Comparison of ENCODE assay signal across 11 mouse cellular contexts in the genomic region with DNA sequence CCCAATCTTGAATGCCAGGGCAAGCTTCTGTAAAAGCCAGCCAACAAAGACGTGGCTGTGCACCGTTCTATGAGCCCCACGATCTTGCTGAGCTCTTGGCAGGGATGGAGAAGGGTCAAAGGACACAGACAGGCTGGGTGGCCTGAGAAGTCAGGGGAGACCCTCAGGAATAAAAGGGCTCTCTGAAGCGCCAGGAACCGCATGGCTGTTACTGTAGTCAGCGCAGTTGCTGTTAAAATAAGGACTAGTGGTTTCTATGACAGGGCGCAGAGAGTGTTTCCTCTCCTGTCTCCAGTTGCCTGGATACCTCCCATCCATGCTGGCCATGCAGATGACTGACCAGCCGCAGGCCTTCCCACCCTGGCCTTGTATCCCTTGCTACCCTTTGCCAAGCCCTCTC.
DNase-seq lines count a peak whose midpoint lies in the region; ATAC-seq lines count a peak whose summit lies in the region.
"Had no signal": no experiment of that assay in that cellular context is flagged by ENCODE, and none has a peak within 500 bp of the region (broad histone marks: within the 10 kb centered on the region; RNA-seq: fewer than 3 reads in every experiment).

No protein-coding gene starts in this region.

- peak; percentile 81 for ATAC-seq in hindbrain, embryonic 16.5 days
- no peak for ATAC-seq in hindbrain, embryonic 12.5 days (ENCODE audit: low FRiP score)
- ATAC-seq in embryonic facial prominence, embryonic 12.5 days (ENCODE audit: insufficient number of reproducible peaks, insufficient read depth, low FRiP score, low TSS enrichment), result no peak
- ATAC-seq in megakaryocyte, adult 5-6 weeks (ENCODE audit: poor library complexity, severe bottlenecking), result no peak
- ATAC-seq: intestine, postnatal 0 days had no signal

- H3K4me2 ChIP-seq in hindbrain, embryonic 16.5 days (ENCODE audit: low read length), result no peak overlapping the region
- no peak overlapping the region for H3K4me2 ChIP-seq in hindbrain, embryonic 12.5 days (replicated peaks)
- no peak overlapping the region for H3K4me2 ChIP-seq in embryonic facial prominence, embryonic 12.5 days (replicated peaks)
- H3K4me2 ChIP-seq: neural tube, embryonic 12.5 days had no signal

- H3K9ac ChIP-seq in hindbrain, embryonic 16.5 days (ENCODE audit: low read depth, low read length), result no peak overlapping the region
- H3K9ac ChIP-seq in hindbrain, embryonic 12.5 days, result no peak overlapping the region
- no peak overlapping the region for H3K9ac ChIP-seq in embryonic facial prominence, embryonic 12.5 days
- H3K9ac ChIP-seq: liver, embryonic 14.5 days; neural tube, embryonic 12.5 days had no signal

- intact Hi-C loops in heart, postnatal 10 days (cut with DNase I), result no loop called here

- peaks cover 2% of the 10 kb centered on the region; the same call in 1 of the 2 replicates for H3K27me3 ChIP-seq in hindbrain, embryonic 16.5 days (replicated peaks; ENCODE audit: control insufficient read depth, insufficient read depth, low read length)
- H3K27me3 ChIP-seq in hindbrain, embryonic 12.5 days, result peaks cover 4% of the 10 kb centered on the region; the same call in 1 of the 2 replicates
- no peaks in the 10 kb centered on the region for H3K27me3 ChIP-seq in embryonic facial prominence, embryonic 12.5 days
- H3K27me3 ChIP-seq: neural tube, embryonic 12.5 days had no signal

- H3K4me1 ChIP-seq in hindbrain, embryonic 16.5 days (ENCODE audit: control insufficient read depth, insufficient read depth, low read depth, low read length), result no peaks in the 10 kb centered on the region
- H3K4me1 ChIP-seq in hindbrain, embryonic 12.5 days, result peaks cover 21% of the 10 kb centered on the region
- H3K4me1 ChIP-seq in embryonic facial prominence, embryonic 12.5 days, result peaks cover 41% of the 10 kb centered on the region
- H3K4me1 ChIP-seq: neural tube, embryonic 12.5 days had no signal

- no peak overlapping the region for H3K4me3 ChIP-seq in hindbrain, embryonic 16.5 days (ENCODE audit: low read length)
- H3K4me3 ChIP-seq in hindbrain, embryonic 12.5 days, result no peak overlapping the region
- H3K4me3 ChIP-seq in embryonic facial prominence, embryonic 12.5 days, result no peak overlapping the region
- H3K4me3 ChIP-seq: neural tube, embryonic 12.5 days had no signal

- H3K36me3 ChIP-seq in hindbrain, embryonic 16.5 days (ENCODE audit: control insufficient read depth, insufficient read depth, low read length), result no peaks in the 10 kb centered on the region
- H3K36me3 ChIP-seq in hindbrain, embryonic 12.5 days, result no peaks in the 10 kb centered on the region
- H3K36me3 ChIP-seq in embryonic facial prominence, embryonic 12.5 days, result no peaks in the 10 kb centered on the region
- H3K36me3 ChIP-seq: neural tube, embryonic 12.5 days had no signal

- H3K27ac ChIP-seq in hindbrain, embryonic 16.5 days (ENCODE audit: low read depth, low read length), result no peak overlapping the region
- H3K27ac ChIP-seq in hindbrain, embryonic 12.5 days, result no peak overlapping the region
- H3K27ac ChIP-seq in embryonic facial prominence, embryonic 12.5 days, result peak overlapping the region; percentile 75
- H3K27ac ChIP-seq: liver, embryonic 14.5 days; neural tube, embryonic 12.5 days had no signal

- peak; percentile 38 to 61 for DNase-seq in cerebellum, postnatal 10 days
- no peak for DNase-seq in cerebellum, postnatal 36 days
- DNase-seq in heart, postnatal 10 days, result peak; percentile 46 to 48
- no peak for DNase-seq in lung, postnatal 4 days

- WGBS in hindbrain, embryonic 16.5 days, result 64% methylated on average over 8 of the region's 8 CpGs
- WGBS in hindbrain, embryonic 12.5 days, result 65% methylated on average over 8 of the region's 8 CpGs
- WGBS in embryonic facial prominence, embryonic 12.5 days, result 53% methylated on average over 8 of the region's 8 CpGs

- H3K9me3 ChIP-seq in hindbrain, embryonic 16.5 days (ENCODE audit: control insufficient read depth, low read length), result no peaks in the 10 kb centered on the region
- no peaks in the 10 kb centered on the region for H3K9me3 ChIP-seq in hindbrain, embryonic 12.5 days (replicated peaks)
- no peaks in the 10 kb centered on the region for H3K9me3 ChIP-seq in embryonic facial prominence, embryonic 12.5 days

Comparison
In these comparisons a context has a peak if more than half of its experiments do, and no peak if none do; other contexts are left out.
1. DNase-seq: peak in cerebellum, postnatal 10 days (2 of 2) and heart, postnatal 10 days (2 of 2); none in cerebellum, postnatal 36 days (0 of 2) and lung, postnatal 4 days (0 of 2).